Mouse (Mus musculus) mouse embryonic stem cell (cell line): Measurements from ENCODE around the gene Bcl2l14.

ENCODE experiments used
- in situ Hi-C, 2 experiments: fragments of 300-500 bp; cut with MboI; formaldehyde crosslinking; loops; 1 replicate in 1 of 2; 3 replicates in 1 of 2; pipeline ENCODE4 v1.14.3; 2019 to 2020; ENCODE audit warnings: low sequenced_read_pairs in 2 of 2, low pct_unique_long_range_greater_than_20kb in 1 of 2, mixed read lengths in 1 of 2; ENCODE audit not compliant: unreplicated experiment in 1 of 2

Bcl2l14 gene

GRCm38 (mm10) chr6:134479481-134479880, 83.4 kb downstream of the Bcl2l14 start:
- in situ Hi-C loops = no loop called here

- in situ Hi-C loops = no loop called here
These were observed 90.2 kb downstream of the Bcl2l14 start for GRCm38 (mm10) chr6:134486318-134486717.
